Mouse (Mus musculus) erythroblast, embryonic 14.5 days (primary cell): ENCODE results near the gene Olfr721-ps1.

Experiments
- GATA1 ChIP-seq: IDR thresholded peaks from 2 replicates; pipeline ENCODE4 v1.6.1; 2012; ENCODE audit warnings: low read length, inconsistent platforms, mixed read lengths
- TAL1 ChIP-seq: IDR thresholded peaks from 3 replicates; pipeline ENCODE4 v1.6.1; 2012; ENCODE audit warnings: low read length, inconsistent platforms, mixed read lengths

DNA sequence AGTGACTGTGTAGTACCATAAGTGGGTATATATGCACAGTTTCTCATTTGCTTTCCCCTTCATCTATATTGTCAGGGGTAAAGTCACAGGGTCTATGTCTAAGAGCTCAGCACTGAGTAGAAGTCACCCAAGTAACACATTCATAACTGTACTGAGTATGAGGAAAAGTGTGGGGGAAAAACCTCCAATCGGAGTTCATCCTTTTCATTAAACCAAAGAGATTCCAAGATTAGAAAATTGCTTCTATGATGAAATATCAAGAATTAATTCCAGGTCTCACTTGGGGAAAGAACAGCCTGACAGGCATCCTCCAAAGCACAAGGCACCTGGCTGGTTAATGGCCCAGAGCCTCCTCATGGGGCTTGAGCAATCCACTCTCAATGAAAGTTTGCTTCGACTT, at the start of gene Olfr721-ps1:
- TF ChIP-seq TAL1 (no peak), GATA1 (no peak)
